19 mouse cellular contexts compared by ENCODE assay signal in genomic region chr16:5870391-5870790, GRCm38 (mm10). TPM values are rescaled to one million over a fixed set of nuclear protein-coding genes. Genes with fewer than 3 reads are reported as not detected.
"Had no signal": no experiment of that assay in that cellular context is flagged by ENCODE, and none has a peak within 500 bp of the region (broad histone marks: within the 10 kb centered on the region; RNA-seq: fewer than 3 reads in every experiment).

No protein-coding gene starts in this region.

- H3K27me3 ChIP-seq: limb, embryonic 13.5 days; liver, embryonic 12.5 days; liver, embryonic 15.5 days had no signal

- H3K9ac ChIP-seq: limb, embryonic 13.5 days; liver, embryonic 12.5 days; liver, embryonic 15.5 days had no signal

- H3K4me2 ChIP-seq: limb, embryonic 13.5 days; liver, embryonic 12.5 days; liver, embryonic 15.5 days; midbrain, embryonic 11.5 days had no signal

- ATAC-seq: liver, embryonic 12.5 days; lung, postnatal 0 days had no signal

- H3K9me3 ChIP-seq: limb, embryonic 10.5 days; limb, embryonic 13.5 days; liver, embryonic 12.5 days; liver, embryonic 15.5 days had no signal

- DNase-seq: kidney, adult 2 months; kidney, postnatal 25 days; layer of hippocampus, adult 9-11 months; liver; lung, adult 18-20 months; lung, postnatal 4 days; midbrain, embryonic 14.5 days; thymus, adult 18-20 months; thymus, postnatal 14 days; thymus, postnatal 4 days had no signal

- H3K27ac ChIP-seq: kidney, postnatal 0 days; layer of hippocampus, adult 2 months; limb, embryonic 10.5 days; limb, embryonic 13.5 days; liver, embryonic 12.5 days; liver, embryonic 15.5 days had no signal

- H3K4me3 ChIP-seq: layer of hippocampus, adult 2 months; limb, embryonic 10.5 days; limb, embryonic 13.5 days; liver, embryonic 12.5 days; liver, embryonic 15.5 days had no signal

- H3K4me1 ChIP-seq: limb, embryonic 10.5 days; limb, embryonic 13.5 days; liver, embryonic 12.5 days; liver, embryonic 15.5 days had no signal

- H3K36me3 ChIP-seq: limb, embryonic 10.5 days; limb, embryonic 13.5 days; liver, embryonic 12.5 days; liver, embryonic 15.5 days had no signal

RNA-seq across cellular contexts. Expression of gene Rbfox1, which starts 14.8 kb away (rescaled TPM):
- total RNA-seq: megakaryocyte-erythroid progenitor cell, adult 5-6 weeks had no signal
